Mouse (Mus musculus) adrenal gland, adult 2 months (tissue): ENCODE data around the gene Hoxa6. TPM values are rescaled to one million over a fixed set of nuclear protein-coding genes. Genes with fewer than 3 reads are reported as not detected.
A peak's percentile ranks its signal among the peaks of the same experiment; 100 is the strongest.

ENCODE experiments used
- DNase-seq: peaks from one replicate; pipeline ENCODE4 v3.0.0; 2021
- polyA plus RNA-seq: library from polyadenylated mRNA; depleted of rRNA; stranded (reverse); fragments of >200 nt; gene quantifications from 2 replicates; pipeline ENCODE4 v1.2.3, GENCODE M21; 2012
- total RNA-seq, 2 experiments: library from RNA; stranded (reverse); gene quantifications; 2 replicates each; pipeline ENCODE4 v1.2.3; 2021

Gene Hoxa6
- total and polyA plus RNA-seq, 3 experiments = 1.9 to 4.5 (median 3.6) TPM

- DNase-seq = no peak
These were observed 32.6 kb upstream of the Hoxa6 start for GRCm38 (mm10) chr6:52241001-52241621.

GRCm38 (mm10) chr6:52240389-52241000 is 32.0 kb upstream of the Hoxa6 start, which contains the start of gene Hoxa10:
Gene Hoxa10, minus strand, starts transcription at chr6:52240854.
- DNase-seq = peak; percentile 82

- DNase-seq = no peak
These were observed 31.3 kb upstream of the Hoxa6 start for GRCm38 (mm10) chr6:52239625-52240388.

- no peak for DNase-seq
These were observed 30.5 kb upstream of the Hoxa6 start for GRCm38 (mm10) chr6:52238976-52239375.

DNA sequence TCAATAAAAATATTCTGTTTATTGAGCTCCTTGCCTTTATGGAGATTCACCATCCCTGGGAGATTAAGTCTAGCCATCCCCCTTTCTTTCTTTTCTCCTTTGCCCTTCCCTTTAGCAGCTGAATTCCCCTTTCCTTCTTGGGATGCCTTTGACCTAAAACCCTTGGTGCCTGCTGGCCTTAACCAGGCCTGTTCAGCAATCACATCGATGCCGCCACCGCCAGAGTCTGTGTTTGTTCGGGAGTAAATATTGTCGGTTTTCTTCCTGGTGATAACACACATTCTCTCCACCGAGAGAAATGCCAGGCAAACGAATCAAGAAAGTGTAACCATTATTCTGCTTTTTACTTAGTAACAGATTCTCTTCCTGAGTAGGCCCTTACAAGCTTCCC is 29.6 kb upstream of the Hoxa6 start:
- DNase-seq = no peak

DNA sequence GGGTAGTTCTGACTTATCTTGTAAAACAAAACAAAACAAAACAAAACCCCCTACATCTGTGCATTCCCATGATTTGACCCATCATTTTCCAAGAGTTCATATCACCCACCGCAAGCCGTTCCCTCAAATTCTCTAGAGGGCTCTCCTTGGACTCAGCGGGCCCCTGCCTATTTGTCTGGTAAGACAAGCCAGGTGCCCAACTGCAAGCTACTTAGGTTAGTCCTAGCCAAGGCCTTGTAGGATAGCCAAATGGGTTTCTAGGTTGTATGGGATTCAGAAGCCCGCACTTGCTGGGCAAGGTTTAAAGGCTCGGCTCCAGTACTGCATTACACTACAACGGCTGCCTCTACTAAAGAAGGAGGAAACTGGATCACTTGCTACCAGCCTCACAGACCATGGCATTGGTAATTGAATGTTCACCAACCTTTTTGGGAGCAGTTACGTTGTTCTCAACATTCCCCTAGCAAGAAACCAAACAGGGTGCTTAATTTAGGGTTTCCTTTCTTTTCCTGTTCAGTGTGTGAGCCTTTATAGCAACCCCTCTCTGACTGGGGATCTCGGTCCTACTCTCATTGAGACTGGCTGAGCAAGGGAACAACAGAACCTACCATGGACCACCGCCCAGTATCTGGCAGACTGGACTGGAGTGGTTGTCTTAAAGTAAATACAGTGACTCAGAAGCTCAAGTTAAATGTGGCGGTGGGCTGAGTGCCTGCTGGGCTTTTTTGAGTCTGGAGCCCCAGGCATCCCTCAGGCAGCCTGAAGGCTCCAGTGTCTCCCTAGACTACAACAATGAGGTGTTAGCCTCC is 29.0 kb upstream of the Hoxa6 start:
- no peak for DNase-seq

- DNase-seq = no peak
These were observed 28.3 kb upstream of the Hoxa6 start for GRCm38 (mm10) chr6:52236806-52237205.

DNA sequence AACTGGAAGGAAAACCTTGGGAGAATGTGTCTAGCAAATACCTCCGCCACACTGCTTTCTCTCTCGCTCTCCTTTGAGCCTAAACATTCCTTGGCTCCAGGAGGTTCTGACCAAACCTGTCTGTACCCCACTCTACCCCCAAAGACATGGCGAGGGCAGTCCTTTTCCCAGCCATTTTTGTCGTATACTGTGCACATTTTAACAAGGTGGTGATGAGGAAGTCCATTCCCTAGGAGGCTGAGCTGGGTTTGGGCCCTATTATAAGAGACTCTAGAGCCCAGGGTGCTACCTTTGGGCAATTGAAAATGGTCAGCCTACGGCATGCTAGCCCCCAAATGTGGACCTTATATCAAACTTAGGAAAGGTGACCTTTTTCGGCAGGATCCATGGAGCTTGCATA is 27.3 kb upstream of the Hoxa6 start:
- DNase-seq = no peak

DNA sequence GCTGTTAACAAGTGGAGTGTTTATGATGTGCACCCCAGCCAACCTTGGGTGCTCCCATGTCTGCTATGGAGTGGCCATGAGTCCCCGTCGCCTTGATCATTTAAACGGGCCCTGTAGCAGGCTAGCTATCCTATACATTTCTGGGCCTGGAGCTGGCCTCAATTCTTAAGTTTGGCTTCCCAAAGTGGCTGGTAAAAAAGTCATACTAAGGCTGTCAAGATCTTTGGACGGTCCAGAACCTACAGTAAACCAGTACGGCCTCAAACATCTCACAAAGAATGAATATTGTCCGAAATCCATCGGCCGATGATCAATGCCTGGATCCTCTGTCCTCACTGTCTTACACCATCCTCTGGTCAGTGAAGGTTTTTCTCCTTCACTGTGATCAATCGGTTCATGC is 26.7 kb upstream of the Hoxa6 start:
- DNase-seq = no peak

DNA sequence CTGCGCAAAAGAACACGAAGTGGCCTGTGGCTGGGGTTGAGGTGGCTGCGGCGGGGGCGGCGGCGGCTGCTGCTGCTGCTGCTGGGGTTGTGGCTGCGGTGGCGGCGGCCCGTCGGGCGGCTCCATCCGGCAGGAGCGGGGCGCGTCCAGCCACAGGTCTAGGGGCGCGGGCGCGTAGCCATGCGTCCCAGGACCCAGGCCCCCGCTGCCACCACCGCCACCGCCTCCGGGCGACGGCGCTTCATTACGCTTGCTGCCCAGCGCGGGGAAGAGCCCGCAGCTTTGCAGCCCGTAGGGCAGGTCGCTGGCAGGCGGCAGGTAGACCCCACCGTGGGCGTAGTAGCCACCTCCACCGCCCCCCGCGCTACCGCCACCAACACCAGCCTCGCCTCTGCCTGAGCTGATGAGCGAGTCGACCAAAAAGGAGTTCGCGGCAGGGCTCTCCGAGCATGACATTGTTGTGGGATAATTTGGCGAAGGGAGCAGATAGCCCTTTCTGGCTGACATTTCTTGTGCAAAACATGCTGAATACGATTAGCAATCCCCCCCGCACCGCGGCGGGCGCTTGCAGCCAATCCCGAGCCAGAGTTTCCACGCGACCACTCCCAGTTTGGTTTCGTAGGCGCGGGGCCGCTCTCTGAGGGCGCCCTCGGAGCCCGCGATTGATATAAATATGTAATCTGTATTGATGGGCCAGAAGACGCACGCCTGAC is 26.1 kb upstream of the Hoxa6 start:
- no peak for DNase-seq

DNA sequence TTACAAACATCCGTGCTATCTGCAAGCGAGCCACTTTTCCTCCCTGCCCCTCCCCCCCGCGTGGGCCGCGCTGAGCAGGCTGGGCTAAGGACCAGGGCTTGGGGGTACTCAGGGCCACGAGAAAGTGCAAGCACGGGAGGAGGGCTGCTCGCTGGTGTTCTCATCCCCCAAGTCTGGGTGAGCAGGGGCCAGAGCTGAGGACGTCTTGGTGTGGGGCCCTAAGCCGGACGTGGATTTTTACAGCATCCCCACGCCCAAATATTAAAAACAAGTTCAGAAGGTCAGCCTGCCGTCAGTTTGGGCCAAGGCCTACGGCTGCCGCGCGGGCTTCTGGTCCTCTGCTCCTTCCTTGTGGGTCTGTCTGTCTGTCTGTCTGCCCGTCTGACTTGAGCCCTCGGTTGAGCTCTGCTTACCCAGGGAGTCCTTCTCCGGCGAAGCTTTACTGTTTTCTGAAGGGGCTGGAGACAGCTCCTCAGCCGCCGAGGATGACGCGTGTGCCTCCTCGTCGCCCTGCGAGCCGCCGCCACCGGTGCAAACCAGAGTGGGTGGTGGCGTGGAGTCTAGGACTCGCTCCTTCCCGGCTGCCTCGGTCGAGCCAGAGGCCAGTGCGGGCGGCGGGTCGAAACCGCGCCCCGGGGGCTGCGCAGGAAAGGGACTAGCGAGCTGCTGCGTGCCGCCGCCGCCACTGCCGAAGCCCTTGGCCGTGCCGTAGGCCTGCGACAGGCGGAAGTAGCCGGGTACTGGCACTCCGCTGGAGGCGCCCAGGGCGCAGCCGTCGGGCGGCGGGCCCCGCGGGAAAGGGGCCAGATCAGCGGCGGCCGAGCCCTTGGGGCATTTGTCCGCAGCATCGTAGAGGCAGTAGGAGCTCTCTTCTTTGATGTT is 25.3 kb upstream of the Hoxa6 start:
- no peak for DNase-seq

DNA sequence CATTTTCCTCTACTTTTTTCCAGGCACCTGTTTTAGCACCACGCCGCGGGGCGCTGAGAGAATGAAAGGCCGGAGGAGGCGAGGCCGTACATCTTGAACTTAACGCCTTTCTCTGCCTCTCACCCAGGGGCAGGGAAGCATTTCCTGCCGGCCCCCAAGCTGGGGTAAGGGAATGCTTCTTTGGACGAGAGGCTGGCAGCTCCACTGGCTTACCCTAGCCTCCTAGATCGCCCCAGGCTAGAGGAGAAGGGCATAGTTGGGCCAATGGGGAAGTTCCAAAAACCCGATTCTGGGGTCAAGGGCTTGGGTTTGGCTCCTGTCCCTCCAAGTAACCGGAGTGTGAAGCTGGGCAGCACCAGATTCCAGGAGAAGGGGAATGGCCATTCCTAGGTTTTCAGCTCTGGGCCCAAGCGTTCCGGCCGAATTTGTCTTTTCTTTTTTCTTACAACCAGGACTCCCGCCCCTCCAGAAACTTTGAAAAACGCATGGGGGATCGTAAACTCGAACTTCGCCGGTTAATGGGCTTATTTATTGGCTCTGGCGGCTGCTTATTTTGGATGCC is 24.5 kb upstream of the Hoxa6 start:
- no peak for DNase-seq

DNA sequence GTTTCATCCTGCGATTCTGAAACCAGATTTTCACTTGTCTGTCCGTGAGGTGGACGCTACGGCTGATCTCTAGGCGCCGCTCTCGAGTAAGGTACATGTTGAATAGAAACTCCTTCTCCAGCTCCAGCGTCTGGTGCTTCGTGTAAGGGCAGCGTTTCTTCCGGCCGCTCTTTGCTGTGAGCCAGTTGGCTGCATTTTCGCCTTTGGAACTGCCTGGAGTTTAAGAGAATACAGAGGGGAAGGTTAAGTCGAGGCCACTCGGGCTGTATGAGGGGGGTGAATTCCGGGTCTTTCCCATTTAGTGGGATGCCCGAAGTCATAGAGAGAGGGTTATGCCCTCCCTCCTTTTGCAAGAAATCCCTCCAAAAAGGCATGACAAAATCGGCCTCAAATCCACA is 24.0 kb upstream of the Hoxa6 start:
- DNase-seq = no peak

GRCm38 (mm10) chr6:52231885-52232567 is 23.5 kb upstream of the Hoxa6 start:
- DNase-seq = no peak

- DNase-seq = no peak
These were observed 22.1 kb upstream of the Hoxa6 start, which contains the start of gene Hoxa9 for GRCm38 (mm10) chr6:52230516-52231165. Gene Hoxa9, minus strand, starts transcription at chr6:52231089.

DNA sequence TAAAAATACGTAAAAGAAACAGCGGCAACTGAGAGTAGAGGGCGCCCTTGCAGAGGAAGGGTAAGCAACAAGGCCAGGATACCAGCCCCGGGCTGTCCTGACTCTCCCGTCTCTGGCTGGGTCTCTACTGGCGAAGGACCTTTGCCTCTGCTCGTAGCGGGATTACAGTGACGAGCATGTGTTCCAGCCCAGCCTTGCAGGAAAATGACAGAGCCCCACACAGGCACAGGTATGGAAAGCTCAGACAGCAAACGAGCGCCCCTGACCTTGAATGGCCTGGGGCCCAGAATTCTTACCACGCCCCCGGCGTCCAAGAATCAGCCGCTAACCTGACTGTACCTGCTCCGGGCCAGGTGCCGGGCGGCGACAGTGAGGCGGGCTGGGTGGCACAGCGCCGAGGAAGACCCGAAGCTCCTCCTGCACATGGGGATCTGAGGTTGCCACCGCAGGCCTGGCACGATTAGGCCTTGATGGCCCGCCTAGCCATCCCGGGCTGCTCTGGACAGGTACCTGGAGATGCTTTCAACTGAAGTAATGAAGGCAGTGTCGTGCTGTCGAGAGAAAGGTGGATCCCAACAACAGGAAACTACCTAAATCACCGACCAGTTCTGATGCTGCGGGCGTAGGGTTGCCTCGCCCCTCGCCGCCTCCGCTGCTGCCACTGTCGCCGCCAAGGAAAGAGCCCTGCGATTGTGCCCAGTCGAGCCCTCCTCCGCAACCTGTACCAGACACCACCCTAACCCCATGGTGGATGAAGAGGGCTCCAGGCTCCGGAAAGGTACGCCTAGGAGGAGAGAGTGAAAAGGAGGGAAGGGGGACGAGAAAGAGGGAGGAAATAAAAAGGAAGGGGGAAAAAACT is 21.3 kb upstream of the Hoxa6 start:
- no peak for DNase-seq

DNA sequence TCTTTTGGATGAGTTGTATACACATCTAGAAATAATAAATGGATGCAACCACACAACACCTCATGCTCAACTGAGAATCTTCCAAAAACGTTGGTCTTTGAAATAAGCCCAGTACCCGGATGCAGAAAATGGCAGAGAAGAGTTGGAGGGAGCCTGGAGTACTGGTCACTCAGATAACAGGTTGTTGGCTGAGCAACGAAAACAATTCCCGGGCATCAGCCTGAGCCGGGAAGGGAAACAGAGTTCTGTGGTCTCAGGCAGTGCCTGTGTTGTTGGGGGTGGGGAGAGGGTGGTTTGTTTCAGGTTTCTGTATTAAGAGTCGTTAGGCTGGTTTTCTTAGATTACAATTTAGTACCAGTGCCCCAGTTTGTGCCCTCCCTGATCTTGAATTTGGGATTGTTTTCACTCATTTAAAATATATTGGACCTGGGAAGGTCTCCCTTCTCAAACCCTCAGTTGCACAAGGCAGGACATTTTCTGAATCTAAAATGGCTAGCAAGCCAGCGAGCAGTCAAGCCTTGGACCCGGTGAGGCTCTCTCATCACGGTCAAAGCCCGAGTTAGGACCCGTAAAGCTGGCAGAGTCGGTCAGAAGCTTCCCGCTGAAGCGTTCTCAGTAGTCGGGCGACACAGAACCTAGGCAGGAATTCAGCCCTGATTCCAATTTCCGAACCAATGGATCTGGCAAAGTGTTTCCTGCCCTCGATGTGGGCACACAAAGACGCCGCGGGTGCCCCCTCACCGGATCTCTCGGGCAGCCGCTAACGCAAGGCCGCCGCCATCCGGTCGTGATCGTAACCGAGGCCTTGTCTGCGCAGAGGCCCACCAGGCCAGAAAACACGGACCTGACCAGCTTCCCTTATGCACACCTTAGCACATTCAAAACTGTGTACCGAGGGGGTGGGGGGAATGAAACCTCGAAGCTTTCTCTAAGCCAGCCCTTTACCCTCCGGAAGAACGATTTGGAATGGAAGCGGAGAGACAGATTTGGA is 20.2 kb upstream of the Hoxa6 start:
- no peak for DNase-seq
